18 mouse cellular contexts compared by ENCODE assay signal in the genomic region with DNA sequence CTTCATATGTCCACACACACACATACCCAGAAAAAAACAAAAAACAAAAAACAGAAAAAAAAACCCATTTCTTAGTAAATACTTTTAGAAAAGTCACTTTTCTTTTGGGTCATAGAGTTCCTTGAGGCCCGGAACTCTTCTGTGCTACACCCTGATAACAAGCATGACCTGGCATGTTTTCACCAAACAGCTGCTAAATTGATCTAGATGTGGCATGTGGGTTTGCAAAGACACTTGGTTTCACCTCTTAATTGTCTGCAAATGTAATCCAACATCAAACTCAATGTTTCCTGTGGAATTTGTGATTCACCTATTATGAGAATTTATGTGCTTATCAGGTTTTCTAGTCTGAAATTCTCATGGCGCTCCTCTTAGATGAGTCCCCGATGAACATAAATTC.
"Had no signal": no experiment of that assay in that cellular context is flagged by ENCODE, and none has a peak within 500 bp of the region (broad histone marks: within the 10 kb centered on the region; RNA-seq: fewer than 3 reads in every experiment).

No protein-coding gene starts in this region.

- DNase-seq: lung, adult 18-20 months; lung, embryonic 14.5 days; lung, postnatal 10 days; lung, postnatal 4 days; midbrain, embryonic 14.5 days; right cerebral cortex, postnatal 25 days; right cerebral cortex, postnatal 4 days; spleen, adult 18-20 months; thymus, adult 18-20 months; thymus, postnatal 14 days; thymus, postnatal 36 days had no signal

- ATAC-seq: midbrain, embryonic 16.5 days had no signal

- H3K4me3 ChIP-seq: megakaryocyte, embryonic 14.5 days; midbrain, embryonic 10.5 days; midbrain, embryonic 12.5 days; myocyte; neural tube, embryonic 13.5 days; neural tube, embryonic 15.5 days had no signal

- H3K27me3 ChIP-seq: megakaryocyte, embryonic 14.5 days; midbrain, embryonic 12.5 days; neural tube, embryonic 13.5 days; neural tube, embryonic 15.5 days had no signal

- H3K27ac ChIP-seq: midbrain, embryonic 10.5 days; midbrain, embryonic 12.5 days; neural tube, embryonic 13.5 days; neural tube, embryonic 15.5 days had no signal

- H3K4me1 ChIP-seq: midbrain, embryonic 12.5 days; neural tube, embryonic 13.5 days had no signal

- H3K36me3 ChIP-seq: midbrain, embryonic 10.5 days; midbrain, embryonic 12.5 days; neural tube, embryonic 13.5 days; neural tube, embryonic 15.5 days had no signal

- H3K9me3 ChIP-seq: megakaryocyte, embryonic 14.5 days; midbrain, embryonic 10.5 days; midbrain, embryonic 12.5 days; neural tube, embryonic 13.5 days; neural tube, embryonic 15.5 days had no signal
